Mouse (Mus musculus): ENCODE measurements around the gene Baz2b. TPM values are rescaled to one million over a fixed set of nuclear protein-coding genes. Genes with fewer than 3 reads are reported as not detected.
A peak's percentile ranks its signal among the peaks of the same experiment; 100 is the strongest.

Gene Baz2b
- polyA plus RNA-seq, 1 experiment from 2014 or later, result 34.0 TPM

GRCm38 (mm10) chr2:60060185-60060775 is 149.4 kb downstream of the Baz2b start:
- TF ChIP-seq EP300 (optimal IDR thresholded peaks at IDR 0.05) (no peak), CTCF (IDR thresholded peaks at IDR 0.05; ENCODE audit: low read depth) (no peak)
- Histone ChIP-seq H3K9ac (ENCODE audit: low read length) (no peak overlapping the region), H3K9me3 (ENCODE audit: control insufficient read depth, low read length) (no peaks in the 10 kb centered on the region), H3K4me2 (replicated peaks; ENCODE audit: low read depth) (no peak overlapping the region), H3K27me3 (ENCODE audit: control insufficient read depth, insufficient read depth, low read length) (no peaks in the 10 kb centered on the region), H3K27ac (replicated peaks) (no peak overlapping the region), H3K36me3 (ENCODE audit: control insufficient read depth, insufficient read depth, low read length) (no peaks in the 10 kb centered on the region), H3K4me1 (replicated peaks; ENCODE audit: control insufficient read depth, insufficient read depth) (no peaks in the 10 kb centered on the region), H3K4me3 (ENCODE audit: low read depth, low read length) (no peak overlapping the region)
- WGBS, result 88% methylated on average over 1 of the region's 1 CpGs
- no peak for ATAC-seq (ENCODE audit: low FRiP score, low TSS enrichment)
- no peak for DNase-seq (ENCODE audit: low spot score)

GRCm38 (mm10) chr2:60059300-60059699 is 150.3 kb downstream of the Baz2b start:
- Histone ChIP-seq H3K9me3 (ENCODE audit: control insufficient read depth, low read length) (no peaks in the 10 kb centered on the region), H3K27ac (replicated peaks) (no peak overlapping the region), H3K9ac (ENCODE audit: low read length) (no peak overlapping the region), H3K4me3 (ENCODE audit: low read depth, low read length) (no peak overlapping the region), H3K27me3 (ENCODE audit: control insufficient read depth, insufficient read depth, low read length) (no peaks in the 10 kb centered on the region), H3K36me3 (ENCODE audit: control insufficient read depth, insufficient read depth, low read length) (no peaks in the 10 kb centered on the region), H3K4me2 (replicated peaks; ENCODE audit: low read depth) (no peak overlapping the region), H3K4me1 (replicated peaks; ENCODE audit: control insufficient read depth, insufficient read depth) (no peaks in the 10 kb centered on the region)
- WGBS, result 92% methylated on average over 5 of the region's 5 CpGs
- no peak for ATAC-seq (ENCODE audit: low FRiP score, low TSS enrichment)
- no peak for DNase-seq (ENCODE audit: low spot score)
- TF ChIP-seq CTCF (IDR thresholded peaks at IDR 0.05; ENCODE audit: low read depth), result no peak
- TF ChIP-seq EP300 (optimal IDR thresholded peaks at IDR 0.05), result no peak

- no peak overlapping the region for H3K9ac ChIP-seq (ENCODE audit: low read length)
- TF ChIP-seq CTCF (IDR thresholded peaks at IDR 0.05; ENCODE audit: low read depth), result no peak
- TF ChIP-seq EP300 (optimal IDR thresholded peaks at IDR 0.05), result no peak
- no peak overlapping the region for H3K27ac ChIP-seq (replicated peaks)
- no peak overlapping the region for H3K4me3 ChIP-seq (ENCODE audit: low read depth, low read length)
- ATAC-seq (ENCODE audit: low FRiP score, low TSS enrichment) (no peak), DNase-seq (ENCODE audit: low spot score) (no peak)
- H3K4me2 ChIP-seq (replicated peaks; ENCODE audit: low read depth), result no peak overlapping the region
- H3K36me3 ChIP-seq (ENCODE audit: control insufficient read depth, insufficient read depth, low read length), result no peaks in the 10 kb centered on the region
- H3K27me3 ChIP-seq (ENCODE audit: control insufficient read depth, insufficient read depth, low read length), result no peaks in the 10 kb centered on the region
- 38% methylated on average over 4 of the region's 4 CpGs for WGBS
- no peaks in the 10 kb centered on the region for H3K4me1 ChIP-seq (replicated peaks; ENCODE audit: control insufficient read depth, insufficient read depth)
- no peaks in the 10 kb centered on the region for H3K9me3 ChIP-seq (ENCODE audit: control insufficient read depth, low read length)
Observed at GRCm38 (mm10) chr2:60056043-60056442, 153.6 kb downstream of the Baz2b start.

GRCm38 (mm10) chr2:60054808-60055535 is 154.7 kb downstream of the Baz2b start:
- H3K9ac ChIP-seq (ENCODE audit: low read length), result no peak overlapping the region
- TF ChIP-seq CTCF (IDR thresholded peaks at IDR 0.05; ENCODE audit: low read depth) (no peak), EP300 (optimal IDR thresholded peaks at IDR 0.05) (no peak)
- H3K9me3 ChIP-seq (ENCODE audit: control insufficient read depth, low read length), result no peaks in the 10 kb centered on the region
- no peaks in the 10 kb centered on the region for H3K4me1 ChIP-seq (replicated peaks; ENCODE audit: control insufficient read depth, insufficient read depth)
- no peaks in the 10 kb centered on the region for H3K36me3 ChIP-seq (ENCODE audit: control insufficient read depth, insufficient read depth, low read length)
- H3K27ac ChIP-seq (replicated peaks), result no peak overlapping the region
- DNase-seq (ENCODE audit: low spot score), result no peak
- WGBS, result 57% methylated on average over 10 of the region's 10 CpGs
- H3K4me3 ChIP-seq (ENCODE audit: low read depth, low read length), result no peak overlapping the region
- ATAC-seq (ENCODE audit: low FRiP score, low TSS enrichment), result 0 out of 2 replicates have a peak, but pooled peaks have one; percentile 32
- H3K27me3 ChIP-seq (ENCODE audit: control insufficient read depth, insufficient read depth, low read length), result no peaks in the 10 kb centered on the region
- H3K4me2 ChIP-seq (replicated peaks; ENCODE audit: low read depth), result no peak overlapping the region

GRCm38 (mm10) chr2:60053222-60054010 is 156.2 kb downstream of the Baz2b start:
- Histone ChIP-seq H3K9me3 (ENCODE audit: control insufficient read depth, low read length) (no peaks in the 10 kb centered on the region), H3K9ac (ENCODE audit: low read length) (no peak overlapping the region), H3K4me2 (replicated peaks; ENCODE audit: low read depth) (no peak overlapping the region), H3K36me3 (ENCODE audit: control insufficient read depth, insufficient read depth, low read length) (no peaks in the 10 kb centered on the region), H3K27me3 (ENCODE audit: control insufficient read depth, insufficient read depth, low read length) (no peaks in the 10 kb centered on the region), H3K27ac (replicated peaks) (no peak overlapping the region), H3K4me3 (ENCODE audit: low read depth, low read length) (no peak overlapping the region), H3K4me1 (replicated peaks; ENCODE audit: control insufficient read depth, insufficient read depth) (no peaks in the 10 kb centered on the region)
- TF ChIP-seq CTCF (IDR thresholded peaks at IDR 0.05; ENCODE audit: low read depth) (no peak), EP300 (optimal IDR thresholded peaks at IDR 0.05) (no peak)
- DNase-seq (ENCODE audit: low spot score) (no peak), ATAC-seq (ENCODE audit: low FRiP score, low TSS enrichment) (no peak)
- WGBS, result 77% methylated on average over 11 of the region's 11 CpGs
